Comparison of ENCODE assay signal across 11 mouse cellular contexts in genomic region chr12:107928905-107929304, GRCm38 (mm10).
DNase-seq lines count a peak whose midpoint lies in the region; ATAC-seq and TF ChIP-seq lines count a peak whose summit lies in the region.
"Had no signal": no experiment of that assay in that cellular context is flagged by ENCODE, and none has a peak within 500 bp of the region (broad histone marks: within the 10 kb centered on the region; RNA-seq: fewer than 3 reads in every experiment).

No protein-coding gene starts in this region.

- H3K27ac ChIP-seq in embryonic facial prominence, embryonic 13.5 days = peak overlapping the region; percentile 51; the same call in 1 of the 2 replicates
- H3K27ac ChIP-seq in hindbrain, embryonic 15.5 days (replicated peaks) = peak overlapping the region; percentile 70
- peak overlapping the region; percentile 48; the same call in 1 of the 2 replicates for H3K27ac ChIP-seq in midbrain, embryonic 11.5 days (ENCODE audit: low read depth, low read length)
- H3K27ac ChIP-seq: liver, embryonic 13.5 days had no signal

- ATAC-seq in embryonic facial prominence, embryonic 13.5 days (ENCODE audit: insufficient number of reproducible peaks, insufficient read depth, low FRiP score, low TSS enrichment, low read depth) = no peak
- ATAC-seq in hindbrain, embryonic 15.5 days (ENCODE audit: low FRiP score, low read depth) = peak; percentile 40; the same call in 1 of the 2 replicates
- peak; percentile 51 for ATAC-seq in midbrain, embryonic 11.5 days (ENCODE audit: low FRiP score)
- ATAC-seq in frontal cortex, adult (ENCODE audit: low TSS enrichment) = no peak

- TF ChIP-seq CTCF in brain, embryonic 14.5 days (IDR thresholded peaks at IDR 0.05; ENCODE audit: borderline replicate concordance, extremely low read depth, insufficient read depth, insufficient read length) = no peak

- H3K36me3 ChIP-seq in embryonic facial prominence, embryonic 13.5 days = no peaks in the 10 kb centered on the region
- no peaks in the 10 kb centered on the region for H3K36me3 ChIP-seq in hindbrain, embryonic 15.5 days
- no peaks in the 10 kb centered on the region for H3K36me3 ChIP-seq in midbrain, embryonic 11.5 days (ENCODE audit: control insufficient read depth, insufficient read depth, low read length)
- H3K36me3 ChIP-seq: liver, embryonic 13.5 days had no signal

- DNase-seq in brain, embryonic 14.5 days (ENCODE audit: low read depth) = peak; percentile 53
- DNase-seq in midbrain, embryonic 11.5 days (ENCODE audit: low spot score, missing footprints) = no peak
- no peak for DNase-seq in right cerebral cortex, postnatal 4 days
- DNase-seq in gastrocnemius, adult 18-20 months (ENCODE audit: low spot score) = no peak
- DNase-seq: adrenal gland, adult 2 months; cerebellum, adult 8-10 months; liver, embryonic 13.5 days; thymus, postnatal 4 days had no signal

- H3K27me3 ChIP-seq in embryonic facial prominence, embryonic 13.5 days = no peaks in the 10 kb centered on the region
- H3K27me3 ChIP-seq in hindbrain, embryonic 15.5 days = no peaks in the 10 kb centered on the region
- H3K27me3 ChIP-seq in midbrain, embryonic 11.5 days (ENCODE audit: control insufficient read depth, insufficient read depth, low read length) = no peaks in the 10 kb centered on the region
- H3K27me3 ChIP-seq: liver, embryonic 13.5 days had no signal

- no peaks in the 10 kb centered on the region for H3K9me3 ChIP-seq in embryonic facial prominence, embryonic 13.5 days
- H3K9me3 ChIP-seq in hindbrain, embryonic 15.5 days = no peaks in the 10 kb centered on the region
- H3K9me3 ChIP-seq in midbrain, embryonic 11.5 days (ENCODE audit: control insufficient read depth, low read length) = no peaks in the 10 kb centered on the region
- H3K9me3 ChIP-seq: liver, embryonic 13.5 days had no signal

- H3K4me3 ChIP-seq in embryonic facial prominence, embryonic 13.5 days = no peak overlapping the region
- no peak overlapping the region for H3K4me3 ChIP-seq in hindbrain, embryonic 15.5 days
- H3K4me3 ChIP-seq in midbrain, embryonic 11.5 days (ENCODE audit: low read depth, low read length) = no peak overlapping the region
- H3K4me3 ChIP-seq: liver, embryonic 13.5 days had no signal

- no peak overlapping the region for H3K9ac ChIP-seq in embryonic facial prominence, embryonic 13.5 days
- H3K9ac ChIP-seq in hindbrain, embryonic 15.5 days = no peak overlapping the region; the same call in 1 of the 2 replicates
- no peak overlapping the region for H3K9ac ChIP-seq in midbrain, embryonic 11.5 days (ENCODE audit: low read length)
- H3K9ac ChIP-seq: liver, embryonic 13.5 days had no signal

- TF ChIP-seq POLR2A in brain, embryonic 14.5 days (IDR thresholded peaks at IDR 0.05; ENCODE audit: borderline replicate concordance, extremely low read depth, insufficient read depth, insufficient read length, poor library complexity, severe bottlenecking) = no peak

- peak overlapping the region; percentile 35 for H3K4me2 ChIP-seq in embryonic facial prominence, embryonic 13.5 days
- H3K4me2 ChIP-seq in hindbrain, embryonic 15.5 days = peak overlapping the region; percentile 50
- no peak overlapping the region for H3K4me2 ChIP-seq in midbrain, embryonic 11.5 days
- H3K4me2 ChIP-seq: liver, embryonic 13.5 days had no signal

- peaks cover 95% of the 10 kb centered on the region for H3K4me1 ChIP-seq in embryonic facial prominence, embryonic 13.5 days
- H3K4me1 ChIP-seq in hindbrain, embryonic 15.5 days (replicated peaks) = peaks cover 70% of the 10 kb centered on the region
- peaks cover 30% of the 10 kb centered on the region for H3K4me1 ChIP-seq in midbrain, embryonic 11.5 days (ENCODE audit: control insufficient read depth, insufficient read depth, low read length)
- H3K4me1 ChIP-seq: liver, embryonic 13.5 days had no signal

- 63% methylated on average over 7 of the region's 7 CpGs for WGBS in embryonic facial prominence, embryonic 13.5 days
- WGBS in hindbrain, embryonic 15.5 days = 40% methylated on average over 7 of the region's 7 CpGs
- 85% methylated on average over 7 of the region's 7 CpGs for WGBS in midbrain, embryonic 11.5 days

Comparison
In these comparisons a context has a peak if more than half of its experiments do, and no peak if none do; other contexts are left out.
1. ATAC-seq: peak in hindbrain, embryonic 15.5 days (single experiment) and midbrain, embryonic 11.5 days (single experiment); none in embryonic facial prominence, embryonic 13.5 days (single experiment) and frontal cortex, adult (single experiment).
2. Peak in every context shown above with its lines, with median percentiles within 50 percentile points of each other: H3K27ac ChIP-seq.